Mouse (Mus musculus) neural tube, embryonic 12.5 days (tissue): ENCODE measurements at regions not wholly inside any gene's neighbourhood (a gene's known extent, or its start where the extent isn't known, plus 50 kb on each side); places are given as distances from the start of the nearest gene placed in this dataset.

Experiments used
- ATAC-seq: fragments of 200-750 bp; cut with Nextera tagmentation; 2 replicates; pipeline ENCODE4 v1.8.0; 2017; ENCODE audit warnings: low read depth, mild to moderate bottlenecking, moderate TSS enrichment, moderate library complexity; ENCODE audit not compliant: low FRiP score
- H3K27ac ChIP-seq: fragments of 300-500 bp; sonication (generic); 2 replicates; pipeline ENCODE4 v1.5.1; 2016
- H3K27me3 ChIP-seq: fragments of 300-500 bp; sonication (generic); replicated peaks from 2 replicates; pipeline ENCODE4 v1.6.1; 2016; ENCODE audit warnings: mild to moderate bottlenecking
- H3K36me3 ChIP-seq: fragments of 300-500 bp; sonication (generic); 2 replicates; pipeline ENCODE4 v1.6.1; 2016; ENCODE audit warnings: mild to moderate bottlenecking
- H3K4me1 ChIP-seq: fragments of 300-500 bp; sonication (generic); 2 replicates; pipeline ENCODE4 v1.6.1; 2016
- H3K4me2 ChIP-seq: fragments of 300-500 bp; sonication (generic); replicated peaks from 2 replicates; pipeline ENCODE4 v1.6.1; 2016; ENCODE audit warnings: mild to moderate bottlenecking
- H3K4me3 ChIP-seq: fragments of 300-500 bp; sonication (generic); 2 replicates; pipeline ENCODE4 v1.5.1; 2016
- H3K9ac ChIP-seq: fragments of 300-500 bp; sonication (generic); 2 replicates; pipeline ENCODE4 v1.6.1; 2016; ENCODE audit warnings: mild to moderate bottlenecking
- H3K9me3 ChIP-seq: fragments of 300-500 bp; sonication (generic); 2 replicates; pipeline ENCODE4 v1.6.1; 2016; ENCODE audit warnings: mild to moderate bottlenecking
- WGBS: fragments of 180-500 bp; shearing (Covaris S2); methylation state at CpG from one replicate; pipeline ENCODE4 v1.1.7; 2016; 5-methylcytosine and 5-hydroxymethylcytosine counted together

GRCm38 (mm10) chr1:193705205-193705604 is 335.1 kb upstream of the Camk1g start:
- H3K4me1 ChIP-seq: peaks cover 9% of the 10 kb centered on the region
- 21% methylated on average over 2 of the region's 2 CpGs for WGBS
- no peaks in the 10 kb centered on the region for H3K27me3 ChIP-seq
- ATAC-seq: no peak
- H3K9ac ChIP-seq: no peak overlapping the region
- H3K4me2 ChIP-seq: no peak overlapping the region
- H3K4me3 ChIP-seq: no peak overlapping the region
- H3K9me3 ChIP-seq: no peaks in the 10 kb centered on the region
- H3K27ac ChIP-seq: no peak overlapping the region
- H3K36me3 ChIP-seq: no peaks in the 10 kb centered on the region

GRCm38 (mm10) chr1:193702707-193703419 is 332.8 kb upstream of the Camk1g start:
- WGBS: 14% methylated on average over 15 of the region's 15 CpGs
- H3K4me1 ChIP-seq: peaks cover 16% of the 10 kb centered on the region
- no peak overlapping the region for H3K9ac ChIP-seq
- H3K9me3 ChIP-seq: no peaks in the 10 kb centered on the region
- ATAC-seq: peak; percentile 27
- no peaks in the 10 kb centered on the region for H3K36me3 ChIP-seq
- peak overlapping the region; percentile 53 for H3K4me2 ChIP-seq
- H3K27ac ChIP-seq: no peak overlapping the region
- H3K4me3 ChIP-seq: no peak overlapping the region
- no peaks in the 10 kb centered on the region for H3K27me3 ChIP-seq

GRCm38 (mm10) chr1:193700217-193700616 is 330.1 kb upstream of the Camk1g start:
- no peak for ATAC-seq
- H3K27me3 ChIP-seq: no peaks in the 10 kb centered on the region
- no peak overlapping the region for H3K4me2 ChIP-seq
- H3K36me3 ChIP-seq: no peaks in the 10 kb centered on the region
- no peak overlapping the region for H3K9ac ChIP-seq
- H3K4me3 ChIP-seq: no peak overlapping the region
- 73% methylated on average over 3 of the region's 3 CpGs for WGBS
- no peaks in the 10 kb centered on the region for H3K9me3 ChIP-seq
- no peak overlapping the region for H3K27ac ChIP-seq
- H3K4me1 ChIP-seq: peaks cover 16% of the 10 kb centered on the region

DNA sequence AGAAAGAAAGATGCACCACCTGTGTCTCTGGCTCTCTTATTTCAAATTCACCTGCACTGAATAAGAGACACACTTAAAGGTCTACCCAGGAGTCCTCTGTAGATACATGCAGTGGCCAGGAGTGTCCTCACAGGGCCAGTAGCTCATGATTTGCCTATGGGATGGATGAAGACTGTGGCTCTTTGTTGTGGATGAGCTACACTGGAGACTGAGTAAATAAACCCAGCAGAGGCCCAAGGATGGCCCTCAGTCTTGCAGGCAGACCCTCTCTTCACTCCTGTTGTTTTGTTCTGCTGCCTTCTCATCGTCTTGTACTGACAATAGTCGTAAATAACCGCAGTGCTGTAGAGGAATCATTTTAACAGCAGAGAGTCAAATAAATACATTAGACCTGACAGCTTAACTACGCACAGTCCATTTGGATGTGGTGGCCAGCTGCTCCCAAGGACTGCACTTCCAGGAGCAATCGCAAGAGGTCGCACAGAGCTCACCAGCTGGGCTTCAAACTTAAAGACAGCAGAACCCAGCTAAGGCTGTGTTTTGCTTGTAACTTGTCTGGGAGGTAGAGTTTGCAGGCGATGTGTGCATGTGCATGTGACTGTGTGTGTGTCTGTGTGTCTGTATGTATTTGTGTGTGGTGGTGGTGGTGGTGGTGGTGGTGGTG is 328.6 kb upstream of the Camk1g start:
- 6% methylated on average over 7 of the region's 7 CpGs for WGBS
- ATAC-seq: peak; percentile 68
- 0 out of 2 replicates have a peak overlapping the region, but pooled peaks have one; percentile 15 for H3K27ac ChIP-seq

DNA sequence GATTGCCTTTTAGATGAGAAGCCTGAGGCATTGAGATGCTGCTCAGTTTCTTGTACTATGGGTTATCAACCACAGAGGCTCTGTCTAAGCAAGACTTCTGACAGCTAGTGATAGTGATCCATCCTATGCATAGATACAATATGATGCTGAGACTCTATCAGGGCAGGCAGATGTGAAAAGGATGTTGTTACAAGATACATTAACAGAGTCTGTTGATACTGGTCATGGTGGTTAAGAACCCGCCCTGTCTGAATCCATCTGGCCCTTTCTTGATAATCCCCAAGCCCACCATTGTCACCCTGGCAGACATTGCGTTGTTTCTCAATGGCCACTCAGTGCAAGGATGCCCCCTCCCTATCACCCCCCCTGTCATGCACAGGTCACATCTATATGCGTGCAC is 327.8 kb upstream of the Camk1g start:
- Histone ChIP-seq H3K9ac (no peak overlapping the region), H3K4me3 (no peak overlapping the region), H3K4me2 (no peak overlapping the region), H3K36me3 (no peaks in the 10 kb centered on the region), H3K27me3 (no peaks in the 10 kb centered on the region), H3K4me1 (peaks cover 11% of the 10 kb centered on the region), H3K9me3 (no peaks in the 10 kb centered on the region), H3K27ac (no peak overlapping the region)
- WGBS: 79% methylated on average over 3 of the region's 3 CpGs
- peak; percentile 8; the same call in 1 of the 2 replicates for ATAC-seq

More for the DNA sequence above, 328.6 kb upstream of the Camk1g start:
- H3K4me2 ChIP-seq: no peak overlapping the region
- H3K4me1 ChIP-seq: peaks cover 16% of the 10 kb centered on the region
- no peaks in the 10 kb centered on the region for H3K27me3 ChIP-seq
- no peak overlapping the region for H3K4me3 ChIP-seq
- H3K9ac ChIP-seq: no peak overlapping the region
- no peaks in the 10 kb centered on the region for H3K36me3 ChIP-seq
- no peaks in the 10 kb centered on the region for H3K9me3 ChIP-seq

- H3K27ac ChIP-seq: no peak overlapping the region
- no peaks in the 10 kb centered on the region for H3K36me3 ChIP-seq
- no peak overlapping the region for H3K4me2 ChIP-seq
- no peaks in the 10 kb centered on the region for H3K27me3 ChIP-seq
- WGBS: 45% methylated on average over 4 of the region's 4 CpGs
- H3K4me3 ChIP-seq: no peak overlapping the region
- H3K9ac ChIP-seq: no peak overlapping the region
- H3K9me3 ChIP-seq: no peaks in the 10 kb centered on the region
- H3K4me1 ChIP-seq: peaks cover 7% of the 10 kb centered on the region; the same call in 1 of the 2 replicates
- ATAC-seq: no peak
These were observed 326.9 kb upstream of the Camk1g start for GRCm38 (mm10) chr1:193697001-193697400.

DNA sequence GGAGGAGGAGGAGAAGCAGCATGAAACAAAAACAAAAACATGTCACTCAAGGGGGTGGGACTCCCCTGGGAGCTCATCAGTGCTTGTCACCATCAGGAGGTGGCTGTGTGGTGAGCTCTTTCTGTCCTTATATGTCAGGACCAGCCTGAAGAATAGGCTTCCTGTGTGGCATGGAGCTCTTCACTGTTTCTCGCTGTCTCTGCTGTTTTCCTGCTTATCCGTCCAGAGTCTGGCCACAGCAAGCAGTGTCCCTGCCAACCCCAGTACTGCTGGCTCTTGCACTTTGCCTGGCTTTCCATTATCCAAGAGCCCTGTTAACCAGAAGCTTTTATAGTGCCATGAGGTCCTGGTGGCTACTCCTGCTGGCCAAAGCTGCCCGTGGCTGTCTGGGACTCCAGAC is 322.9 kb upstream of the Camk1g start:
- Histone ChIP-seq H3K4me1 (no peaks in the 10 kb centered on the region), H3K27me3 (no peaks in the 10 kb centered on the region), H3K27ac (no peak overlapping the region), H3K4me2 (no peak overlapping the region), H3K9ac (no peak overlapping the region), H3K36me3 (no peaks in the 10 kb centered on the region), H3K9me3 (no peaks in the 10 kb centered on the region), H3K4me3 (no peak overlapping the region)
- no peak for ATAC-seq
- 46% methylated on average over 3 of the region's 3 CpGs for WGBS

DNA sequence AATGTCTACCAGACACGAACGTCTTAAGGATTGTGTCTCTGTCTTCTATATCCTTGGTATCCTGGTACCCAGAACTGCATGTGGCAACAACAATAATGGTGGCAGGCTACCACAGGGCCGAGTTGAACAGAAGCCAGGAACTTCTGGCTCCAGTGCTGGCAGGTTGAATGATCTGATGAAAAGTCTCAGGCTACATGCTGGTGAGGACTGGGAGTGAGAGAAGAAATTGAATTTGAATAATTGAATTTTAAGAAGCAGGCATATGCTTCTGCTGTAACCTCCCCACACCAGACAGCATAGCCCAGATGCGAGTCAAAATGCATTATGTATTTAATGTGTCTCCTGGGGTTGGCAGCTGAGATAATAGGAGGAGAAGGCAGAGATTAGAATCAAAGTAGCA is 319.5 kb upstream of the Camk1g start:
- ATAC-seq: no peak
- Histone ChIP-seq H3K9me3 (no peaks in the 10 kb centered on the region), H3K36me3 (no peaks in the 10 kb centered on the region), H3K4me3 (no peak overlapping the region), H3K9ac (no peak overlapping the region), H3K4me1 (no peaks in the 10 kb centered on the region), H3K27ac (no peak overlapping the region), H3K4me2 (no peak overlapping the region), H3K27me3 (no peaks in the 10 kb centered on the region)
- WGBS: 61% methylated on average over 4 of the region's 4 CpGs

DNA sequence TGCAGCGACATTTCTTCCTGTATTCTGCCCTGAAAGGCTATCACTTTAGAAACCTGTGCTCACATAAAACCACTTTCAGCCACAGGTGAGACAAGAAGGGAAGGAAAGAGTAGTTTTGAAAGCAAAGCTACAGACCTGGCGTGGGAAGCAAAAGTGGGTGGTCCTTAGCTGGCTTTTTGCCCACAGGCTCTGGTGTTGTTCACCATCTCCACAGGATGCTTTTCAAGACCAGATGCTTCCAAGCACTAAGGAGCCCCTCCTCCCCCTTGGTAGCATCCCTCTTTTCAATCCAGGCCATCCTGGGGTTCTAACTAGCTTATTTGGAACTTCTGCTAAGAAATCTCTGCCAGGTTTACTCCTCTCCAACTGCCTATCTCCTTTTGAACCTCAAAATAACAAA is 312.8 kb upstream of the Camk1g start:
- Histone ChIP-seq H3K9me3 (no peaks in the 10 kb centered on the region), H3K36me3 (no peaks in the 10 kb centered on the region), H3K4me2 (no peak overlapping the region), H3K4me1 (no peaks in the 10 kb centered on the region), H3K27me3 (no peaks in the 10 kb centered on the region), H3K4me3 (no peak overlapping the region), H3K27ac (no peak overlapping the region), H3K9ac (no peak overlapping the region)
- no peak for ATAC-seq
- 71% methylated on average over 2 of the region's 2 CpGs for WGBS

- no peak overlapping the region for H3K4me3 ChIP-seq
- no peaks in the 10 kb centered on the region for H3K9me3 ChIP-seq
- H3K4me2 ChIP-seq: no peak overlapping the region
- H3K27me3 ChIP-seq: no peaks in the 10 kb centered on the region
- 85% methylated on average over 2 of the region's 2 CpGs for WGBS
- no peak overlapping the region for H3K9ac ChIP-seq
- ATAC-seq: no peak
- no peaks in the 10 kb centered on the region for H3K4me1 ChIP-seq
- H3K27ac ChIP-seq: no peak overlapping the region
- H3K36me3 ChIP-seq: no peaks in the 10 kb centered on the region
These were observed 308.4 kb upstream of the Camk1g start for GRCm38 (mm10) chr1:193678448-193678847.

DNA sequence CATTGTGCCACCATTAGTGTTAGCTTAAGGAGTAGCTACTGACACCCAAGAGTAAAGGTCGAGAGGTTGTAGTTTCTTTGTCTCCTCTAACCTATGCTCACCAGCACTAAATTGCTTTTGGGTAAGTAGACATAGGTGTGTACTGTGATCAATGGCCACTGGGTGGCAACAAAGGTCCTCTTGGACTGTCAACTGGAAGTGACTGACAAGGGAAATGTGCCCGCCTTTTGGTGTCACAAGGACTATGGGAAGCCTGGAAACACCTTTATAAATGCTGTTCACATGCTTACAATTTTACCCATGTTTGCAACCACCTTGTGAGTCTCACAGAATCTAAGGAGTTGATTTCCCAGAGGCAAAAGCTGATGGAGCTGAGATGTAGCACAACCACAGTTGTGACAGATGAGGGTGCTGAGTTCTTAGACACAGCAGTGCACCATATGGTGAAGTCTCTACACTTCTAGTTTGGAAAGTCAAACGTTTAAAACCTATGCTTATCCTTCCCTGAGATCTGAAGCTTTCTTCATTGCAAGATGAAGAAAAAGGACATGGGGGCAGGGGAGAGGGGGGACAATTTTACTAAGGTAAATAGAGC is 303.2 kb upstream of the Camk1g start:
- no peak overlapping the region for H3K27ac ChIP-seq
- H3K4me1 ChIP-seq: no peaks in the 10 kb centered on the region
- no peaks in the 10 kb centered on the region for H3K9me3 ChIP-seq
- H3K4me2 ChIP-seq: no peak overlapping the region
- H3K9ac ChIP-seq: no peak overlapping the region
- 44% methylated on average over 3 of the region's 3 CpGs for WGBS
- H3K36me3 ChIP-seq: no peaks in the 10 kb centered on the region
- no peak overlapping the region for H3K4me3 ChIP-seq
- no peak for ATAC-seq
- no peaks in the 10 kb centered on the region for H3K27me3 ChIP-seq

GRCm38 (mm10) chr1:193672681-193673080 is 302.6 kb upstream of the Camk1g start:
- Histone ChIP-seq H3K4me3 (no peak overlapping the region), H3K27me3 (no peaks in the 10 kb centered on the region), H3K4me2 (no peak overlapping the region), H3K36me3 (no peaks in the 10 kb centered on the region), H3K9me3 (no peaks in the 10 kb centered on the region), H3K4me1 (no peaks in the 10 kb centered on the region), H3K27ac (no peak overlapping the region), H3K9ac (no peak overlapping the region)
- no peak for ATAC-seq
- WGBS: 76% methylated on average over 3 of the region's 3 CpGs
